In the genomic region with DNA sequence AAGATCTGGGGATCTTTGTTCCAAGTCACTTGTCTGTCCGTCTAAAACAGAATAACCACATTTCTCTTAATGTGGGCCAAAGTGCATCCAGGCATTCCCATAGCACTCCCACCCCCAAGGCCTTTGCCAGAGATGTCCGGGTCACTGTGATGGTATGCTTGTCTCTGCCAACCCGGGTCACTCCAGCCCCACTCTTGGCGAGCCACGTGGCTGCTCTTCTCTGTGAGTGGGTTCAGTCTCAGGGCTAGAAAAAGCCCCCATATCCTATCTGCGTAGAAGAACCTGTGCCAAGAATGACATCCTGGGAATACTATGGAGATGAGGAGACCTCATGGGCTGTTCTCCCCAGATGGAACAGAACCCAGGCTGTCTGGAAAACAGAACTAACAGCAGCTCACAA, we compare ENCODE assay signal across 24 mouse cellular contexts. TPM values are rescaled to one million over a fixed set of nuclear protein-coding genes. Genes with fewer than 3 reads are reported as not detected.
DNase-seq lines count a peak whose midpoint lies in the region; TF ChIP-seq lines count a peak whose summit lies in the region.
"Had no signal": no experiment of that assay in that cellular context is flagged by ENCODE, and none has a peak within 500 bp of the region (broad histone marks: within the 10 kb centered on the region; RNA-seq: fewer than 3 reads in every experiment).

No protein-coding gene starts in this region.

- H3K36me3 ChIP-seq in heart, adult 2 months (ENCODE audit: control insufficient read depth, insufficient read depth, low read length), result no peaks in the 10 kb centered on the region
- H3K36me3 ChIP-seq: embryonic facial prominence, embryonic 12.5 days; embryonic facial prominence, embryonic 15.5 days; forebrain, embryonic 15.5 days; heart, embryonic 10.5 days; hindbrain, embryonic 13.5 days had no signal

- peak; percentile 3 to 5 for DNase-seq in heart, postnatal 10 days
- DNase-seq in heart, adult 2 months, result no peak
- no peak for DNase-seq in layer of hippocampus, adult 2 months (ENCODE audit: low spot score in 2 of 2)
- no peak for DNase-seq in layer of hippocampus, postnatal 36 days
- DNase-seq in 3T3-L1 (ENCODE audit: low read depth, low spot score), result peak; percentile 28
- peak; percentile 89 for DNase-seq in Muller cell, postnatal 12 days (ENCODE audit: inconsistent ontology term)
- DNase-seq: adrenal gland, postnatal 10 days; adrenal gland, postnatal 36 days; cerebellum, adult 9-10 months; cerebellum, postnatal 14 days; gastrocnemius, adult 2 months; gastrocnemius, postnatal 14 days; heart, adult 18-20 months; kidney, adult 18-20 months had no signal

- no peak overlapping the region for H3K9ac ChIP-seq in heart, adult 2 months (ENCODE audit: low read depth, low read length)
- H3K9ac ChIP-seq: embryonic facial prominence, embryonic 12.5 days; embryonic facial prominence, embryonic 15.5 days; forebrain, embryonic 15.5 days; hindbrain, embryonic 13.5 days had no signal

- no peaks in the 10 kb centered on the region for H3K79me2 ChIP-seq in heart, adult 2 months (replicated peaks; ENCODE audit: control insufficient read depth, insufficient read depth, low read length)

- no peak for TF ChIP-seq POLR2A in heart, adult 2 months (IDR thresholded peaks at IDR 0.05; ENCODE audit: insufficient read depth, low read depth, low read length)

- intact Hi-C loops in heart, postnatal 10 days (cut with DNase I), result no loop called here
- intact Hi-C loops in heart, adult 2 months (cut with DNase I), result no loop called here

- H3K4me1 ChIP-seq in heart, adult 2 months (ENCODE audit: control insufficient read depth, insufficient read depth, low read length), result no peaks in the 10 kb centered on the region; the same call in 1 of the 2 replicates
- H3K4me1 ChIP-seq: embryonic facial prominence, embryonic 12.5 days; embryonic facial prominence, embryonic 15.5 days; forebrain, embryonic 15.5 days; heart, embryonic 10.5 days had no signal

- H3K27me3 ChIP-seq in heart, adult 2 months (ENCODE audit: control insufficient read depth, insufficient read depth, low read length), result no peaks in the 10 kb centered on the region
- H3K27me3 ChIP-seq: embryonic facial prominence, embryonic 12.5 days; embryonic facial prominence, embryonic 15.5 days; forebrain, embryonic 15.5 days; hindbrain, embryonic 13.5 days had no signal

- TF ChIP-seq CTCF in heart, adult 2 months (IDR thresholded peaks at IDR 0.05), result no peak
- TF ChIP-seq CTCF in layer of hippocampus, adult 2 months (conservative IDR thresholded peaks at IDR 0.05), result no peak

- H3K27ac ChIP-seq in heart, adult 2 months, result no peak overlapping the region
- H3K27ac ChIP-seq in layer of hippocampus, adult 2 months, result peak overlapping the region; percentile 72; the same call in 1 of the 2 replicates
- H3K27ac ChIP-seq: embryonic facial prominence, embryonic 12.5 days; embryonic facial prominence, embryonic 15.5 days; forebrain, embryonic 15.5 days; gastrocnemius, adult 2 months; heart, embryonic 10.5 days; hindbrain, embryonic 13.5 days had no signal

- WGBS in heart, adult 2 months, result 58% methylated on average over 6 of the region's 6 CpGs

- TF ChIP-seq EP300 in heart, adult 2 months (IDR thresholded peaks at IDR 0.05; ENCODE audit: insufficient read depth, low read depth, low read length), result no peak

- H3K4me3 ChIP-seq in heart, adult 2 months, result no peak overlapping the region
- no peak overlapping the region for H3K4me3 ChIP-seq in layer of hippocampus, adult 2 months
- H3K4me3 ChIP-seq: embryonic facial prominence, embryonic 12.5 days; embryonic facial prominence, embryonic 15.5 days; forebrain, embryonic 15.5 days; gastrocnemius, adult 2 months; heart, embryonic 10.5 days; hindbrain, embryonic 13.5 days had no signal

RNA-seq across cellular contexts. Expression of gene Ndp, which starts 4.0 kb away (rescaled TPM):
- under 1 TPM in 1 of 2 experiments, not detected in 1; 0.42 TPM for total RNA-seq in heart, postnatal 10 days (2021)
- total RNA-seq in heart, adult 2 months (2021), result not detected
- 0.09 and 0.10 TPM in 2 replicates for polyA plus RNA-seq in heart, adult 2 months (2012; rRNA removed)
- 1 to 10 TPM; 9.3 TPM for total RNA-seq in layer of hippocampus, adult 2 months (2021)
- total RNA-seq in layer of hippocampus, postnatal 36 days (2021), result 1 to 10 TPM; 9.6 TPM
- total RNA-seq: adrenal gland, adult 18-20 months; adrenal gland, postnatal 36 days; ES-E14; gastrocnemius, adult 2 months; heart, adult 18-20 months; hematopoietic stem cell, adult 5-6 weeks had no signal
- polyA plus RNA-seq: inflammation-experienced regulatory T-cells, adult 6 months; Patski had no signal

Comparison
In these comparisons a context has a peak if more than half of its experiments do, and no peak if none do; other contexts are left out.
1. DNase-seq: peak in heart, postnatal 10 days (2 of 2), 3T3-L1 (single experiment) and Muller cell, postnatal 12 days (single experiment); none in heart, adult 2 months (0 of 2), layer of hippocampus, adult 2 months (0 of 2) and layer of hippocampus, postnatal 36 days (0 of 2).
2. RNA of gene Ndp, which starts 4.0 kb away (total RNA-seq): 9.6 TPM in layer of hippocampus, postnatal 36 days and 9.3 TPM in layer of hippocampus, adult 2 months; 0.42 TPM in heart, postnatal 10 days and not detected in heart, adult 2 months; every median in the first group is over 4 times any median in the second.